Mouse (Mus musculus): ENCODE data around the gene Alx3.
A peak's percentile ranks its signal among the peaks of the same experiment; 100 is the strongest.

Gene Alx3

GRCm38 (mm10) chr3:107582875-107583767 lies 11.7 kb upstream of the Alx3 start:
- no peak for DNase-seq (ENCODE audit: low read depth, low spot score)

- no peak for DNase-seq (ENCODE audit: low read depth, low spot score)
Measured at GRCm38 (mm10) chr3:107583893-107584292, 10.9 kb upstream of the Alx3 start.

GRCm38 (mm10) chr3:107586504-107586903 lies 8.3 kb upstream of the Alx3 start:
- no peak for DNase-seq (ENCODE audit: low read depth, low spot score)

- no peak for DNase-seq (ENCODE audit: low read depth, low spot score)
Measured at GRCm38 (mm10) chr3:107591612-107592011, 3.2 kb upstream of the Alx3 start.

GRCm38 (mm10) chr3:107593632-107594031 lies 1.2 kb upstream of the Alx3 start:
- no peak for DNase-seq (ENCODE audit: low read depth, low spot score)

GRCm38 (mm10) chr3:107595264-107595937 lies 570 bp downstream of the Alx3 start:
- DNase-seq (ENCODE audit: low read depth, low spot score) = no peak

GRCm38 (mm10) chr3:107595938-107596461 lies 1.2 kb downstream of the Alx3 start:
- no peak for DNase-seq (ENCODE audit: low read depth, low spot score)

- DNase-seq (ENCODE audit: low read depth, low spot score) = no peak
Measured at GRCm38 (mm10) chr3:107596559-107596958, 1.7 kb downstream of the Alx3 start.

GRCm38 (mm10) chr3:107597134-107597533 lies 2.3 kb downstream of the Alx3 start:
- no peak for DNase-seq (ENCODE audit: low read depth, low spot score)

GRCm38 (mm10) chr3:107597586-107598389 lies 3.0 kb downstream of the Alx3 start:
- DNase-seq (ENCODE audit: low read depth, low spot score) = no peak

- no peak for DNase-seq (ENCODE audit: low read depth, low spot score)
Measured at GRCm38 (mm10) chr3:107600127-107600526, 5.3 kb downstream of the Alx3 start.

- peak; percentile 58 for DNase-seq (ENCODE audit: low read depth, low spot score)
Measured at GRCm38 (mm10) chr3:107605304-107605703, 10.5 kb downstream of the Alx3 start.

- no peak for DNase-seq (ENCODE audit: low read depth, low spot score)
Measured at GRCm38 (mm10) chr3:107607221-107607620, 12.4 kb downstream of the Alx3 start.

GRCm38 (mm10) chr3:107608808-107609207 lies 14.0 kb downstream of the Alx3 start:
- DNase-seq (ENCODE audit: low read depth, low spot score) = no peak

- no peak for DNase-seq (ENCODE audit: low read depth, low spot score)
Measured at GRCm38 (mm10) chr3:107609376-107609775, 14.5 kb downstream of the Alx3 start.

- no peak for DNase-seq (ENCODE audit: low read depth, low spot score)
Measured at GRCm38 (mm10) chr3:107611394-107611793, 16.6 kb downstream of the Alx3 start.

- peak; percentile 61 for DNase-seq (ENCODE audit: low read depth, low spot score)
Measured at GRCm38 (mm10) chr3:107612902-107613525, 18.2 kb downstream of the Alx3 start.

GRCm38 (mm10) chr3:107617800-107618199 lies 23.0 kb downstream of the Alx3 start:
- no peak for DNase-seq (ENCODE audit: low read depth, low spot score)

- DNase-seq (ENCODE audit: low read depth, low spot score) = no peak
Measured at GRCm38 (mm10) chr3:107619911-107620310, 25.1 kb downstream of the Alx3 start.

GRCm38 (mm10) chr3:107621286-107622075 lies 26.6 kb downstream of the Alx3 start:
- no peak for DNase-seq (ENCODE audit: low read depth, low spot score)
